Mouse (Mus musculus): Measurements from ENCODE around the gene Olfr1356. TPM values are rescaled to one million over a fixed set of nuclear protein-coding genes. Genes with fewer than 3 reads are reported as not detected.
"Not testable (repeated sequence)": the region's sequence is repeated elsewhere in the genome, so short reads cannot be mapped to it uniquely, and the experiment has no call there.

Gene Olfr1356
- not detected in 2 replicates for polyA plus RNA-seq (2012; rRNA removed)

DNA sequence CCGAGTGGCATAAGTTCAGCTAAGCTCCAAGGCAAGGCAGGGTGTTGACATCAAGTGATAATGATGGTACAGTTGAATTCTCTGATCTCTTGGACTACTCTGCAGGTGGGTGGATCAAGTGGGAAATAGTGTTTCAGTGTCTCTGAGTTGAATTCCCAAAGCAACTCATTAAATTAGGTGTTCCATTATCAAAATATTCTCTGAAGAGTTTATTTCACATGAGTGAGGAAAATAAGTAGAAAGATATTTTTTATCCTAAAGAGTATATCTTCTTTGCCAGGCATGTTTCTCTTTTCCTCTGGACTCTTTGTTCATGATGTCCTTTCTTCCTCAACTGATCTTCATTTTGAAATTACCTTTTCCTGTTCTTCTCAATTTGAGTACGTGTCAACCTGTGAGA, at the start of gene Olfr1356:
Olfr1356 (minus strand) TSS at position 101 of the 400 bp plus-strand sequence.
- Histone ChIP-seq H3K27me3 (ENCODE audit: control insufficient read depth, insufficient read depth, low read length) (no peaks in the 10 kb centered on the region), H3K4me3 (ENCODE audit: control insufficient read depth, insufficient read depth, low read length) (no peak within 1 kb of the TSS)
- 82% methylated on average over 2 of the region's 2 CpGs for WGBS

GRCm38 (mm10) chr10:78875240-78875639, 23.3 kb upstream of the Olfr1356 start, which contains the start of gene Olfr1355:
TSS of gene Olfr1355 (plus strand) at chr10:78875540.
- WGBS, result 82% methylated on average over 2 of the region's 2 CpGs
- H3K4me3 ChIP-seq (ENCODE audit: control insufficient read depth, insufficient read depth, low read length), result no peak within 1 kb of the TSS
- H3K36me3 ChIP-seq (ENCODE audit: control insufficient read depth, insufficient read depth, low read length), result no peaks in the 10 kb centered on the region
- H3K27me3 ChIP-seq (ENCODE audit: control insufficient read depth, insufficient read depth, low read length), result no peaks in the 10 kb centered on the region
- DNase-seq, result no peak
- H3K27ac ChIP-seq (ENCODE audit: control insufficient read depth, insufficient read depth, low read length), result no peak within 1 kb of the TSS
- no peak for TF ChIP-seq CTCF (IDR thresholded peaks at IDR 0.05; ENCODE audit: borderline replicate concordance, control insufficient read depth, extremely low read depth, insufficient read depth, low read length, poor library complexity)
- TF ChIP-seq POLR2A (IDR thresholded peaks at IDR 0.05; ENCODE audit: control insufficient read depth, extremely low read depth, insufficient read depth, low read length, poor library complexity), result no peak
- H3K4me1 ChIP-seq (replicated peaks; ENCODE audit: control insufficient read depth, insufficient read depth, low read length), result no peaks in the 10 kb centered on the region

More for the DNA sequence above, at the start of gene Olfr1356:
- Histone ChIP-seq H3K27ac (ENCODE audit: control insufficient read depth, insufficient read depth, low read length) (no peak within 1 kb of the TSS), H3K36me3 (ENCODE audit: control insufficient read depth, insufficient read depth, low read length) (no peaks in the 10 kb centered on the region), H3K4me1 (replicated peaks; ENCODE audit: control insufficient read depth, insufficient read depth, low read length) (no peaks in the 10 kb centered on the region)
- no peak for DNase-seq
- no peak for TF ChIP-seq CTCF (IDR thresholded peaks at IDR 0.05; ENCODE audit: borderline replicate concordance, control insufficient read depth, extremely low read depth, insufficient read depth, low read length, poor library complexity)
- TF ChIP-seq POLR2A (IDR thresholded peaks at IDR 0.05; ENCODE audit: control insufficient read depth, extremely low read depth, insufficient read depth, low read length, poor library complexity), result no peak

- not testable (repeated sequence) for H3K27ac ChIP-seq (ENCODE audit: control insufficient read depth, insufficient read depth, low read length); H3K4me1 ChIP-seq (replicated peaks; ENCODE audit: control insufficient read depth, insufficient read depth, low read length); H3K4me3 ChIP-seq (ENCODE audit: control insufficient read depth, insufficient read depth, low read length); H3K36me3 ChIP-seq (ENCODE audit: control insufficient read depth, insufficient read depth, low read length); H3K27me3 ChIP-seq (ENCODE audit: control insufficient read depth, insufficient read depth, low read length); DNase-seq
- WGBS, result 94% methylated on average over 12 of the region's 12 CpGs
Measured at GRCm38 (mm10) chr10:78840456-78840855, 11.5 kb downstream of the Olfr1356 start.

GRCm38 (mm10) chr10:78812358-78813060, 39.5 kb downstream of the Olfr1356 start:
- WGBS, result 87% methylated on average over 6 of the region's 6 CpGs
- Histone ChIP-seq H3K4me3 (ENCODE audit: control insufficient read depth, insufficient read depth, low read length) (no peak overlapping the region), H3K4me1 (replicated peaks; ENCODE audit: control insufficient read depth, insufficient read depth, low read length) (no peaks in the 10 kb centered on the region), H3K27ac (ENCODE audit: control insufficient read depth, insufficient read depth, low read length) (no peak overlapping the region), H3K27me3 (ENCODE audit: control insufficient read depth, insufficient read depth, low read length) (no peaks in the 10 kb centered on the region), H3K36me3 (ENCODE audit: control insufficient read depth, insufficient read depth, low read length) (no peaks in the 10 kb centered on the region)
- DNase-seq, result no peak
- TF ChIP-seq CTCF (IDR thresholded peaks at IDR 0.05; ENCODE audit: borderline replicate concordance, control insufficient read depth, extremely low read depth, insufficient read depth, low read length, poor library complexity) (no peak), POLR2A (IDR thresholded peaks at IDR 0.05; ENCODE audit: control insufficient read depth, extremely low read depth, insufficient read depth, low read length, poor library complexity) (no peak)

- TF ChIP-seq POLR2A (IDR thresholded peaks at IDR 0.05; ENCODE audit: control insufficient read depth, extremely low read depth, insufficient read depth, low read length, poor library complexity) (no peak), CTCF (IDR thresholded peaks at IDR 0.05; ENCODE audit: borderline replicate concordance, control insufficient read depth, extremely low read depth, insufficient read depth, low read length, poor library complexity) (no peak)
- 84% methylated on average over 2 of the region's 2 CpGs for WGBS
- no peaks in the 10 kb centered on the region for H3K36me3 ChIP-seq (ENCODE audit: control insufficient read depth, insufficient read depth, low read length)
Measured at GRCm38 (mm10) chr10:78801449-78801848, 50.5 kb downstream of the Olfr1356 start.

More at GRCm38 (mm10) chr10:78801449-78801848, 50.5 kb downstream of the Olfr1356 start:
- no peak for DNase-seq
- Histone ChIP-seq H3K27ac (ENCODE audit: control insufficient read depth, insufficient read depth, low read length) (no peak overlapping the region), H3K27me3 (ENCODE audit: control insufficient read depth, insufficient read depth, low read length) (no peaks in the 10 kb centered on the region), H3K4me1 (replicated peaks; ENCODE audit: control insufficient read depth, insufficient read depth, low read length) (no peaks in the 10 kb centered on the region), H3K4me3 (ENCODE audit: control insufficient read depth, insufficient read depth, low read length) (no peak overlapping the region)

Other genes with a start within 250 kb of the Olfr1356 start
- not detected in 2 replicates for gene Olfr1357, start 234.1 kb downstream of the Olfr1356 start, polyA plus RNA-seq (2012; rRNA removed)
- 0.06 and 0.24 TPM in 2 replicates for gene Casp14, start 133.9 kb downstream of the Olfr1356 start, polyA plus RNA-seq (2012; rRNA removed)
- 0.13 TPM in 1 of 2 replicates, not detected in the other for gene Ccdc105, start 99.1 kb downstream of the Olfr1356 start, polyA plus RNA-seq (2012; rRNA removed)
- not detected in 2 replicates for gene Slc1a6, start 71.7 kb downstream of the Olfr1356 start, polyA plus RNA-seq (2012; rRNA removed)
- gene Olfr1355, start 23.4 kb upstream of the Olfr1356 start, polyA plus RNA-seq (2012; rRNA removed), result not detected in 2 replicates
- gene Olfr1354, start 61.0 kb upstream of the Olfr1356 start, polyA plus RNA-seq (2012; rRNA removed), result not detected in 2 replicates
- not detected in 2 replicates for gene Olfr8, start 98.5 kb upstream of the Olfr1356 start, polyA plus RNA-seq (2012; rRNA removed)
- not detected in 2 replicates for gene Olfr1353, start 111.1 kb upstream of the Olfr1356 start, polyA plus RNA-seq (2012; rRNA removed)
- gene Olfr1352, start 128.9 kb upstream of the Olfr1356 start, polyA plus RNA-seq (2012; rRNA removed), result not detected in 2 replicates
- gene Olfr1351, start 160.3 kb upstream of the Olfr1356 start, polyA plus RNA-seq (2012; rRNA removed), result not detected in 2 replicates
- gene Olfr57, start 176.6 kb upstream of the Olfr1356 start, polyA plus RNA-seq (2012; rRNA removed), result not detected in 2 replicates
- gene 2610008E11Rik, start 245.4 kb upstream of the Olfr1356 start, polyA plus RNA-seq (2012; rRNA removed), result 2.0 and 2.5 TPM in 2 replicates